Mouse (Mus musculus) adrenal gland, adult (tissue): Measurements from ENCODE around the gene Rad51b.

Source experiments
- DNase-seq, 2 experiments: peaks; one replicate each; pipeline ENCODE4 v3.0.0; 2022 to 2023; ENCODE audit warnings: low spot score in 1 of 2; ENCODE audit not compliant: inconsistent age in 2 of 2

The Rad51b gene

DNA sequence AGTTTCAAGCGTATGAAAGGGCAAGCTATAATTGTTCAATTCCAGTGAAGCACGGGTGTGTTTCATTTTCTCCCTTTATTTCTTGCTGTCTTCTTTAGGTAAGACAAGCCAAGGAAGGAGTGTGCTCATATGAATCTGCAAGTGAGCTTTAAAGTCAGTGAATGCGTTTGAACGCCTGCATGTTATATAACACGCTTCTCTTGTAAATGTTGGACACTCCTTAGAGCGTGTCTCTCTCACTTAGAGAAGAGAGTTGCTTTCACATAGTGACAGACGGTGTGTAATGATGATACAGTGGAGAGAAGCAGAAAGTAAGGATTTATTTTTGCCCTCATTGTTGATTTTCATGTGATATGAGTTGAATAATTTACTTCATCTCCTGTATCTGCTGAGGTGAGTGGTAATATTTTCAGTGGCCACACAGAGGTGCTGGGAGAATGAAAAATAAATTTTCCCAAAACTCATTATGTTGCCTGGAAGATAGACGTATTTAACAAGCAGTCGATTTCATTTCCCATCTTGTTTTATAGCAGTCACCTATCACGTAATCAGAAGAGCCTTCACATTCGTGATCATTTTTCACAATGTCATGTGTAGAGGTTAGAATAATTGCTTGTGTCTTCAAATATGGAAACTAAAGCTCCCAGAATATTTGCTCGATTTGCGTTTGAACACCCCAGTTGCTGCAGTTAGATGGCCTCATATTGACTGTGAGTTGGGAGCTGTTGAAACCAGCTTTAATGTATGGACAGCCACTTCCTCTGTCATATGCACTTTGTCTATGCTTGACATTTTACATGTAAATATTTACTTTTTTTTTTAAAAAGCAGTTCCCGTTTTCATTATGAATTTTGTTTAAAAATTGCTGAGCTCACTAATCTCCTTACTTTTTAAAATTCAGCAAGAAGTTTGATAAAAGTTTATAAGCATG, 228.1 kb downstream of the Rad51b start:
- no peak for DNase-seq

DNA sequence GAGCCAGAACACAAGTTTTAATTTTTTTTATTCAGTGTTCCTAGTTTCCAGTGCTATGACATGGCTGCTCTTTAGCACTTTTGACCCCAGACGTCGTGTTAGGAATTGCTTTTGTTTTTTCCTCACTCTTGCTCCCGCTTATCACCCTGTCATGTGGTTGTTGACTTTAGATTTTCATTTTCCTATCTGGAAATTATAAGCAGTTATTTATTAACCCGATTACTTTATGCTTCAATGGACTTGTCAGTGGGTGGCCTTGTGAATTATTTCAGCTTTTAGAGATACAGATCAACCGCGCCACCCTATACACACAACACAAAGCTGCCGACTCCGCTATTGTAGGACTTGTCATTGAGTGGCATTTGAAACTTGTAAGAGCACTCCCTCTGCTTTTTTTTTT, 228.8 kb downstream of the Rad51b start:
- no peak for DNase-seq

DNA sequence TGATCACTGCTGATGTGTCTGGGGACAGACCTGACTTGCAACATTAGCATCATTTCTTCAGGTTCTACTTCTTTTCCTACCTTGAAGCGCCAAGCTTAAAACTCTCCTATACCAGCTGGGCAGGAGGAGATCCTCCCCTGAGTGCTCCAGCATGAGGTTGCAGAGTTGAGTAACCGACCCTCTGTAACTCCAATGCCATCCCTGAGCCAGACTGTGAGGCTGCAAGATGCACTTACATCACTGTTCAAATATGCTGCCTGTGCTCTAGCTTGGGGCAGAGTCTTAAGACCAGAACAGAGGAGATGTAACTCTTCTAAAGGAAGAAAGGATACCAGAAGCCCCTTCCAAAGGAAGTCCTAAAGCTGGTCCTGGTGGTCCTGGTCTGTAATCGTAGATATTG, 230.1 kb downstream of the Rad51b start:
- DNase-seq: no peak

GRCm38 (mm10) chr12:79530275-79530902, 233.3 kb downstream of the Rad51b start:
- DNase-seq: no peak

GRCm38 (mm10) chr12:79531809-79532798, 235.0 kb downstream of the Rad51b start:
- no peak for DNase-seq

DNA sequence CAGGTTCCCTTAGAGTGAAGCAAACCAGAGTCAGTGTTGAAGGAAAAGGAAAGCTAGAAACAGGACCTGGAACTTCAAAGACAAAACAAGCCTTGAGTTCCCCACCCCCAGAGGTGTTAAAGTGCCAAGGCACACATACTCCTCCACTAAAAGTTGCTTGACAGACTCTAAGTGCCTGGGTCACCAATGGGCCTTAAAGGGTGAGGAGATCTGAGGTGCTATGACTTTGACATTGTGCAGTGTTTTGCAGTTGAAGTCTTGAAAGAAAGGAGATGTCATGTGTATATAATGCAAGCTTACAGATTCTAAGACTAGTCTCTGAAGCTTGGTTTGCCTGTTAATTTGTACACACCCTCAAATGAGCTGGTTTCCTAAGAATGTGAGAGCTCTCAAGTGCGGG, 237.7 kb downstream of the Rad51b start:
- DNase-seq: no peak

- DNase-seq: no peak
These were observed 238.7 kb downstream of the Rad51b start for GRCm38 (mm10) chr12:79535532-79536437.

GRCm38 (mm10) chr12:79540176-79540575, 243.1 kb downstream of the Rad51b start:
- no peak for DNase-seq

GRCm38 (mm10) chr12:79541581-79541980, 244.5 kb downstream of the Rad51b start:
- DNase-seq: no peak

GRCm38 (mm10) chr12:79545063-79545462, 248.0 kb downstream of the Rad51b start:
- no peak for DNase-seq

- DNase-seq: no peak
These were observed 250.5 kb downstream of the Rad51b start for GRCm38 (mm10) chr12:79547556-79547955.

DNA sequence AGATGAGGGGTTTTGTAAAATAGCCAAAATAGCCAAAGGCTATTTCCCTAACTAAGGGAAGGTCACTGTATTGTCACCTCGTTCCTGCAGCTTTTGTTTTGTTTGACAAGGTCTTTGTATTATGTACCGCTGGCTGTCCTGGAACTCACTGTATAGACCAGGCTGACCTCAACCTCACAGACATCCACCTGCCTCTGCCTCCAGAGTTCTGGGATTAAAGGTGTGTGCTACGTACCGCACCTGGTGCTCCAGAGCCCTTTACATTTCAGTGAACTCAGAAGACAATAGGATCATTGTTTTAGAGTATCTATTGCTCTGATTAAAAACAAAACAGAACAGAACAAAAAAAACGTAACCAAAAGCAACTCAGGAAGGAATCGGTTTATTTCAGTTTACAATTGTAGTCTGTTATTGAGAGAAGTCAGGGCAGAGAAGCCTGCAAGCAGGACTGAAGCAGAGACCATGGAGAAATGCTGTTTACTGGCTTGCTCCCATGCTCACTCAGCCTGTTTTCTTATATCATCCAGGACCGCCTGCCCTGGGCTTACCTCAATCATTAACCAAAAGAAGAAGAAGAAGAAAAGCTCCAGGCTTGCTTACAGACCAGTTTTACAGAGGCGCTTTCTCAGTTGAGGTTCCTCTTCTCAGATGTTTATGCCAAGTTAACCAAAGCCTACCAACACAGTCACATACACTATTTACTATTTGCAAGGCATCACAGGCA, 251.7 kb downstream of the Rad51b start:
- DNase-seq: no peak

DNA sequence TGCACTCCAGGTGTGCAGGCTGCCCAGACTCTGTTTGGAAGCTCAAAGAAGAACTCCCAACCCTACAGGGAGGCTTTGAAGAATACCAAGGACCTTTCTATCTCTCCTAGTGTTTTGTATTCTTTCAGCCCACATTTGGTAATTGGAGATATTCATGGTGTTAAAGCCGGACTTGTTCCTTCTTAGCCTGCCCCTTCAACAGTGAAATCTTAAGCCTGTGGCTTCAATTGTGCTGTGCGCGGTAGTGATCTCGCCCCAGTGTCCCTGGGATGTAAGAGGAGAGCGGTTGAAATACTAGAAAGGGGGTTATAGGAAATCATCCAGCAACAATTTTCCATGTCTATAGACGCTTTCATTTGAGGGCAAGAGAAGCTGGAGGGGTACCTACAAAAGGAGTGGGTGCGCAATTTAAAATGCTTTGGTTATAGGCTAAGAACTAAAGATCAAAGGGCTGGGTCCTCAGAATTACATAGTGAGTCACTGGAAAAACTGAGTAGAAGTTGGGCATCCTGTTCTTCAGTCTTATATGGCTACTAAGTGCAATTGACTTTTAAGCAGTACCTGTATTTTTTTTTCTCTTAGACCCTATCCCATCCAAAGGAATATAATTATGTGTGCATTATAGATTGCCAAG, 253.1 kb downstream of the Rad51b start:
- DNase-seq: no peak

GRCm38 (mm10) chr12:79551274-79551673, 254.2 kb downstream of the Rad51b start:
- DNase-seq: peak in 1 of 2 experiments; percentile 30

DNA sequence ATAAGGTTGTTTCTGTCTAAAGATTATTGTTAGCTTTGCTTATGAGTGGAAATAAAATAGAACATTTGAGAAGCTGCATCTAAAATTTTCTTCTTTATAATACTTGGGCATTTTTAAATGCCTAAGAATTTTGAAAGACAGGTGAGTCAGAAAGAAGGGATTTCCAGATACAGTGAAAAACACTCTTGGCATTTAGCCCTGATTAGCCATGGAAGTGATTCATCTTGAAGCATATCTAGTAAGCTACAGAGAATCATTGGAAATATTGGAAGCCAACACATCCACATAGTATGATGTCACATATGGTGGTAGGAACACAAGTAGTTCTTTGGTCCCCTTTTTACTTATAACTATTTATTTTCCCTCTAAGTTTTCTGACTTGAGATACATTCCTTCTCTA, 256.0 kb downstream of the Rad51b start:
- peak in 1 of 2 experiments; percentile 69 for DNase-seq

DNA sequence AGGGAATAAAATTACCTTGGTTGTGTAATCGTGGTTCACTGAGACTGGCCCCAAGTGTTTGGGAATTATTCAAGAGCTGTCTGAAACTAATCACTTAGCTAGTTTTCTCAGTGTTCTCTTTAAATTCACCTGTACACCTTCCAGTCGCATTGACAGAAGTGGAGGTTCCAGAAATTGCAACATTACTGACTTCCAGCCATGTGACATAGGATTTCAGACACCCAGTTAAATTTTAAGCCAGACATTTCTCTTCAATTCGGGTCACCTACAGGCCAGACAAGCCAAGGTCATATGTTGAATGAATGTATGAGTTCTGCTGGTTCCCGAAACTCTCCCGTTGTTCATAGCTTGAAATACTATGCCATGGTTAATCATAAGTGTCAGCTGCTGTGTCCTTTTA, 260.8 kb downstream of the Rad51b start:
- DNase-seq: peak in 1 of 2 experiments; percentile 48

GRCm38 (mm10) chr12:79558711-79559110, 261.6 kb downstream of the Rad51b start:
- DNase-seq: peak in 1 of 2 experiments; percentile 41

GRCm38 (mm10) chr12:79559410-79560015, 262.4 kb downstream of the Rad51b start:
- peak in 1 of 2 experiments; percentile 20 for DNase-seq
